Mouse (Mus musculus) midbrain, embryonic 11.5 days (tissue): ENCODE data around the gene Pask. TPM values are rescaled to one million over a fixed set of nuclear protein-coding genes. Genes with fewer than 3 reads are reported as not detected.

ENCODE experiments used
- ATAC-seq: fragments of 200-750 bp; cut with Nextera tagmentation; 2 replicates; pipeline ENCODE4 v1.8.0; 2017; ENCODE audit warnings: moderate TSS enrichment, moderate library complexity; ENCODE audit not compliant: low FRiP score
- DNase-seq: peaks from one replicate; pipeline ENCODE4 v3.0.0; 2015; ENCODE audit warnings: low spot score; ENCODE audit errors: missing footprints
- H3K27ac ChIP-seq: fragments of 300-500 bp; sonication (generic); 2 replicates; pipeline ENCODE4 v1.5.1; 2014; ENCODE audit warnings: low read depth, low read length
- H3K27me3 ChIP-seq: fragments of 300-500 bp; sonication (generic); 2 replicates; pipeline ENCODE4 v1.6.1; 2014; ENCODE audit warnings: mild to moderate bottlenecking, low read length, moderate library complexity, mixed read lengths; ENCODE audit not compliant: control insufficient read depth, insufficient read depth
- H3K36me3 ChIP-seq: fragments of 300-500 bp; sonication (generic); 2 replicates; pipeline ENCODE4 v1.6.1; 2014; ENCODE audit warnings: mild to moderate bottlenecking, low read length, moderate library complexity, mixed read lengths; ENCODE audit not compliant: control insufficient read depth, insufficient read depth
- H3K4me1 ChIP-seq: fragments of 300-500 bp; sonication (generic); 2 replicates; pipeline ENCODE4 v1.6.1; 2014; ENCODE audit warnings: low read length; ENCODE audit not compliant: control insufficient read depth, insufficient read depth
- H3K4me2 ChIP-seq: fragments of 300-500 bp; sonication (generic); 2 replicates; pipeline ENCODE4 v1.6.1; 2014; ENCODE audit warnings: mild to moderate bottlenecking, moderate library complexity
- H3K4me3 ChIP-seq: fragments of 300-500 bp; sonication (generic); 2 replicates; pipeline ENCODE4 v1.5.1; 2014; ENCODE audit warnings: low read depth, low read length
- H3K9ac ChIP-seq: fragments of 300-500 bp; sonication (generic); 2 replicates; pipeline ENCODE4 v1.6.1; 2014; ENCODE audit warnings: low read length
- H3K9me3 ChIP-seq: fragments of 300-500 bp; sonication (generic); 2 replicates; pipeline ENCODE4 v1.6.1; 2016; ENCODE audit warnings: low read length; ENCODE audit not compliant: control insufficient read depth
- WGBS: fragments of 180-500 bp; shearing (Covaris S2); extraction: QIAGEN DNeasy Blood & Tissue Kit; methylation state at CpG from one replicate; pipeline ENCODE4 v1.1.7; 2014; 5-methylcytosine and 5-hydroxymethylcytosine counted together
- polyA plus RNA-seq: library from polyadenylated mRNA; unstranded; fragments of >200 nt; fragmentation: Nextera tagmentation; extraction: Ambion mirVana; gene quantifications from 2 replicates; pipeline ENCODE4 v1.2.1, GENCODE M21; 2014

The Pask gene
- polyA plus RNA-seq: 15.0 and 16.0 TPM in 2 replicates

DNA sequence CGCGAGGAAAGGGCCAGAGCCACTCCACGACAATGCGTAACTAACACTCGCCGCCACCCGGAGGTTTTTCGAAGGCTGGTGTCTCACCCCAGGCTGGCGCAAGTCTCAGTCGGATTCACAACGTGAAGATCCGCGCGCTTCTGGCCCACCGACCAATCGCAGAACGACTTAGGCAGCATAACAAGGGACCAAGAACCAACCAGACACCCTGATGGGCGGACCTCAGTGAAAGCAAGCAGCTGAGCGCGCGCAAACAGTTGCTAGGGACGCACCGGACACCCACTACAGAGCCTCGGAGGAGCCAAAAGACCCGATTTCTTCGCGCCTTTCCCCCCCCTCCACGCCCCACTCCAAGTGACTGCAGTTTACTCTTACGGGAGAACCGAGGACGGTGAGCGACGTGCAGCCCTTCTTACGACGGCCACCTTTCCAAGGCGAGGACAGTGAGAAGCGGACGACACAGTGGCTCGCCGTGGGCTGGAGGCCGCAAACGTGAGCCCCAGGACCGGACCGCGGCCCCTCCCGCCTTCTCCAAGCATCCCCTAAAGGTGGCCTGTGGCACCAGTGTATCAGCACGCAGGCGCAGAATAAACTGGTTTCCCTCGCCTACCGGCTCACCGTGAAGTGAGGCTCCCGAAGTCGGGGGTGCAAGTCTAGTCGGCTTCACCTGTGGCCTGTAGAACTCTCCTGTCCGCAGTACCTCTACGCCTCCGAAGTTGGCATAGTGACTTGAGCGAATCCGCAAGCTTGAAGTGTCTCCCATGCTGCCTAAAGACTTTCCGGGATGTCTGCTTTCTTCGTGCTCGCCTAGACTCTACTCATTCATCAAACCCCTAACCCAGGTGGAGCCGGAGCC lies at the start of gene Pask, which contains the start of gene Ppp1r7:
Gene Pask, minus strand, starts transcription at position 835 of the 856 bp plus-strand sequence.
Gene Ppp1r7, plus strand, starts transcription at position 207 of the 856 bp plus-strand sequence.
- Histone ChIP-seq H3K36me3 (no peaks in the 10 kb centered on the region), H3K27ac (peak within 1 kb of the TSS; percentile 56), H3K9me3 (no peaks in the 10 kb centered on the region), H3K9ac (peak within 1 kb of the TSS; percentile 87), H3K27me3 (no peaks in the 10 kb centered on the region), H3K4me3 (peak within 1 kb of the TSS; percentile 85), H3K4me2 (peak within 1 kb of the TSS; percentile 80), H3K4me1 (peaks cover 15% of the 10 kb centered on the region)
- peak; percentile 100 for DNase-seq
- ATAC-seq: peak; percentile 93
- WGBS: under 1% methylated on average over 63 of the region's 63 CpGs

DNA sequence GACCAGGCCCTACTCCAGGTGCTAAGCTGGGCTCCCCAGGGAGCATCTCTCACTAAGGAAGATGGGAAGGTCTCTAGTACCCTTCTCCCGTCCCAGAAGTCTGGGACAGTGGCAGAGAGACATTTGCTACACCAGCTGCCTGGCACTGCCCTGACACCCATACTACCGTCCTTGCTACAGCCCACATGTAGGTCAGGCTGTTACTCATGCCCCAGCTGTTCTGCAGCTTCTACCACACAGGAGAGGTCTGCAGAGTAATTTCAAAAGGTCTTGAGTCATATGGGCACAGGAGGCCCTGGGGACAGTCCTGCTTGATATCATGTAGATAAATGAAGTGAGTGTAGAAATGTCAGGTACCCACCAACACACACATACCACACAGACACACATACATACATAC lies 45.6 kb upstream of the Pask start:
- WGBS: 69% methylated on average over 2 of the region's 2 CpGs
- Histone ChIP-seq H3K27me3 (no peaks in the 10 kb centered on the region), H3K9ac (no peak overlapping the region), H3K27ac (no peak overlapping the region), H3K9me3 (no peaks in the 10 kb centered on the region), H3K4me3 (no peak overlapping the region), H3K4me2 (no peak overlapping the region), H3K36me3 (no peaks in the 10 kb centered on the region), H3K4me1 (no peaks in the 10 kb centered on the region)
- DNase-seq: peak; percentile 73
- no peak for ATAC-seq

DNA sequence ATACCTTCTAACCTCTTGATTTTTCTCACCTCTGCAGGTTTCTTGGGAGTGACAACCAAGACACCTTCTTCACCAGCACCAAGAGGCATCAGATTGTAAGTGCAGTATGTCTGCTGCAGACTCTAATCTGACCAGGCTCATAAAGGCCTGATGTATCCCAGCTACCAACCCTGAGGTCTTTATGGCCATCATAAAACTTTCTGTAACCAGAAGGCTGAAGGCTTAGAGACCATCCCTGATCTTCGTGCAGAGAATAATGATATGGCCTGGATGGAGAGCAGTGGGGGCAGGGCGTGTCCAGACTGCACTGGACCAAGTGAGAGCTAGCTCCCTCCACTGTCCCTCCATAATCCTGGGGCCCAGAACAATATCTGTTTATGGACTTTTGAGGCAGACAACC lies 43.9 kb upstream of the Pask start:
- no peak overlapping the region for H3K4me3 ChIP-seq
- no peaks in the 10 kb centered on the region for H3K9me3 ChIP-seq
- no peak for ATAC-seq
- no peaks in the 10 kb centered on the region for H3K36me3 ChIP-seq
- 85% methylated on average over 2 of the region's 2 CpGs for WGBS
- no peak overlapping the region for H3K4me2 ChIP-seq
- H3K27me3 ChIP-seq: no peaks in the 10 kb centered on the region
- DNase-seq: peak; percentile 53
- no peak overlapping the region for H3K27ac ChIP-seq
- H3K9ac ChIP-seq: no peak overlapping the region
- no peaks in the 10 kb centered on the region for H3K4me1 ChIP-seq

DNA sequence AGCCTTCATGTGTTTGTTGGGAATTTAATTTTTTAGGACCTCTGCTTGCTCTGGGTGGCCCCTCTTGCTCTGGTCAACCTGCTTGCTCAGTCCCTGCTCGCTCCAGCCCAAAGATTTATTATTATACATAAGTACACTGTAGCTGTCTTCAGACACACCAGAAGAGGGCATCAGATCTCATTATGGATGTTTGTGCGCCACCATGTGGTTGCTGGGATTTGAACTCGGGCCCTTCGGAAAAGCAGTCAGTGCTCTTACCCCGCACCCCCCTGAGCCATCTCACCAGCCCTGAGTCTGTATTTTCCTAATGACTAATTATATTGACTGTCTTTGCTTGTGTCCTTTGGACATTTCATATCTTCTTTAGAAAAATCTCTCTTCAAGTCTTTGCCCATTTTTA lies 35.8 kb upstream of the Pask start:
- no peak overlapping the region for H3K4me3 ChIP-seq
- no peaks in the 10 kb centered on the region for H3K9me3 ChIP-seq
- no peaks in the 10 kb centered on the region for H3K27me3 ChIP-seq
- DNase-seq (no peak), ATAC-seq (no peak)
- no peaks in the 10 kb centered on the region for H3K36me3 ChIP-seq
- H3K4me2 ChIP-seq: no peak overlapping the region
- WGBS: 83% methylated on average over 5 of the region's 5 CpGs
- H3K9ac ChIP-seq: no peak overlapping the region
- H3K4me1 ChIP-seq: no peaks in the 10 kb centered on the region
- no peak overlapping the region for H3K27ac ChIP-seq

DNA sequence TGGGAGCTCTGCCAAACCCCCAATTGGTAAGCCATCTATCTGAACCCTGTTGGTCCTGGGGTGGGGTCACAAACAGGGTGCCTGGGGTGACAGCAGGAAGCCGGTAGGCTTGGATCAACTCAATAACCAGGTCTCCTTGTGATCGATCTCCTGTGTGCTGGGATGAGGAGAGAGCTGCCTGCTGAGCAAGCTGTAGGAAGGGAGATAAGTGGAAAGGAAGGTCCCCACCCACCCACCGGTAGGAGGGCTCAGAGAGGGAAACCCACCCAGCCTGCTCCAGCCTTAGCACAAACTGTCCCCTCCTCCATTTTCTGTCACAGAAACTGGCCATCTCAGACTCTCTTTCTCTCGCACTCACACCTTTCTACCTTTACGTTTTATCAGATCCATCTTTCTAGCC lies 34.0 kb upstream of the Pask start:
- Histone ChIP-seq H3K36me3 (no peaks in the 10 kb centered on the region), H3K27ac (no peak overlapping the region), H3K27me3 (no peaks in the 10 kb centered on the region), H3K4me2 (no peak overlapping the region), H3K9me3 (no peaks in the 10 kb centered on the region), H3K4me1 (no peaks in the 10 kb centered on the region), H3K4me3 (no peak overlapping the region), H3K9ac (no peak overlapping the region)
- WGBS: 73% methylated on average over 5 of the region's 5 CpGs
- ATAC-seq: no peak
- DNase-seq: no peak

DNA sequence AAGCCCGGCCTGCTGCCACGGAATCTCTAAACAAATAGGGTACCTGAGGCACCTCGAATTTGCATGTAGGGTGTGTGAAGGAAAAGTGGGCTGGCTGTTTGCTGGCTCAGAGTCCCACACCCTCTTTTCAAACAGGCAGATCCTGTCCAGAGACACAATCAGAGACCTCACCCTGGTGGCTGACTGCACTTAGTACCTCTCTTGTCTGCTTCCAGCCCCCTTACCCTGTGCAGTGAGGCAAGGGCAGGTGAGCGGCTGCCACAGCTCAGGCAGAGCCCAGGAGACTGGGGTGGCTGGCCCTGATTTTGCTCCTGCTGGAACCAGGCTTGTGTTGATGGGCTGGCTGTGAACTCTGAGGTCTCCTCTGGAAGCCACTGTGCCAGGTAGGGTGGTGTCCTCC lies 30.4 kb upstream of the Pask start, which contains the start of gene Ano7:
Gene Ano7, plus strand, starts transcription at position 266 of the 400 bp plus-strand sequence.
- no peaks in the 10 kb centered on the region for H3K4me1 ChIP-seq
- no peak within 1 kb of the TSS for H3K4me3 ChIP-seq
- no peak within 1 kb of the TSS; the same call in 1 of the 2 replicates for H3K9ac ChIP-seq
- no peaks in the 10 kb centered on the region for H3K27me3 ChIP-seq
- no peaks in the 10 kb centered on the region for H3K9me3 ChIP-seq
- H3K4me2 ChIP-seq: no peak within 1 kb of the TSS
- DNase-seq (no peak), ATAC-seq (no peak)
- H3K27ac ChIP-seq: no peak within 1 kb of the TSS
- WGBS: 78% methylated on average over 4 of the region's 4 CpGs
- 0 out of 2 replicates have a peak, but pooled peaks cover 2% of the 10 kb centered on the region for H3K36me3 ChIP-seq

DNA sequence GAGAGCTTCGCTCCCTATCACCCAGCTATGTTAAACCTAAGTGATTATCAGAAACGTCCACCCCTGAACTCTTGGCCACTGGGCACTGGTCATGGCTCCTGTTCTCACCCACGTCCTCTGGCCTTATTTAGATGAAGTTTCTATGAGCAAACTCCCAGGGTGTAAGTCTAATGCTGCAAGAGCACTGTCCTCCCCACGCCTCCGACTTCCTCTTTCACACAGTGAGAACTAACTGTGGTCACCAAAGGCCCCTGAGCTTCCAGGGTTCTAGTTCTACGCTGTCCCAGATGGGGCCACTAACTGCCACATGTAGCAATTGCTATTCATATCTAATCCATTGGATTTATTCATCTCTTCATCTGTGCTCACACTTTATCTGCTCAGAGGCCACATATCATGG lies 22.4 kb upstream of the Pask start:
- Histone ChIP-seq H3K4me2 (no peak overlapping the region), H3K27ac (no peak overlapping the region), H3K4me1 (no peaks in the 10 kb centered on the region), H3K27me3 (no peaks in the 10 kb centered on the region), H3K9me3 (no peaks in the 10 kb centered on the region), H3K4me3 (no peak overlapping the region), H3K9ac (no peak overlapping the region), H3K36me3 (peaks cover 24% of the 10 kb centered on the region)
- DNase-seq: no peak
- WGBS: 93% methylated on average over 6 of the region's 6 CpGs
- no peak for ATAC-seq

DNA sequence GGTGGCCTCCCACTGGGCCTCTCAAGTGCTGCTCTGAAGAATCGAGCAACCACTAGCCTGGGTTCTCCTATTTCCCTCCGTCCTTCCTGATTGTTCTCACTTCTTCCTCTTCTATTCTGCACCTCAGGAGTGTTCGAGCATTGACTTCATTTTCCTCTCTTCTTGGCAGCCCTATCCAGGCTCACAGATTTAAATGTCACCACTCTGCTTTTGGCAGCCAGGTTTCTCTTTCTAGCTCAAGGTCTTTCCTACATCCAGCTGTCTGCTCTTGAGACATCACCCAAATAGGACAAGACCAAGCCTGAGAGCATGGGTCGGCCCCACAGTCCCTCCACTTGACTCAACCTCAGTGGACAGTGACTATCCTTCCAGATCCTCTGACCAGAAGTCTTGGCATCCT lies 19.4 kb upstream of the Pask start:
- Histone ChIP-seq H3K36me3 (peaks cover 28% of the 10 kb centered on the region), H3K27me3 (no peaks in the 10 kb centered on the region), H3K4me3 (no peak overlapping the region), H3K4me2 (no peak overlapping the region), H3K4me1 (no peaks in the 10 kb centered on the region), H3K27ac (no peak overlapping the region), H3K9ac (no peak overlapping the region), H3K9me3 (no peaks in the 10 kb centered on the region)
- ATAC-seq (no peak), DNase-seq (no peak)
- WGBS: 86% methylated on average over 4 of the region's 4 CpGs

DNA sequence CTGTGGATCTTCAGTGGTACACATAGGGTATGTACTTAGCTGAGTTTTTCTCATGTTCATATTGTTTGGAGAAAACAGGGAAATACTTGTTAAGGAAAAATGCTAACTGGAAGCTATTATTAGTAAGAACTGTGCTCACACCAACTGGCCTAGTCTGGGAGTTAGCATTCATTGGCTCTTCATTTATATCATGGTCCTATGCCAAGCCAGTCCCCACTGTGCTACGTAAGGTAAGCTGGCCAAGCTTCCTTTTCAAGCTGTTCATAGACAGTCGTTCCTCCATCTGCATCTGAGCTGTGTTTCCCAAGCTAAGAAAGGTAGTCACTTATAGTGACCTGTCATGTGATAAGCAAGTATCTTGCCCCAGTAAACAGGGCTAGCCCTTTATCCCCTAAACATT lies 9.4 kb upstream of the Pask start:
- 91% methylated on average over 2 of the region's 2 CpGs for WGBS
- no peak overlapping the region for H3K27ac ChIP-seq
- H3K4me3 ChIP-seq: no peak overlapping the region
- ATAC-seq (no peak), DNase-seq (no peak)
- H3K36me3 ChIP-seq: peaks cover 15% of the 10 kb centered on the region
- no peaks in the 10 kb centered on the region for H3K4me1 ChIP-seq
- H3K27me3 ChIP-seq: no peaks in the 10 kb centered on the region
- H3K9ac ChIP-seq: no peak overlapping the region
- no peaks in the 10 kb centered on the region for H3K9me3 ChIP-seq
- no peak overlapping the region for H3K4me2 ChIP-seq
